17 mouse cellular contexts compared by ENCODE assay signal in genomic region chr10:75642436-75642835, GRCm38 (mm10). TPM values are rescaled to one million over a fixed set of nuclear protein-coding genes. Genes with fewer than 3 reads are reported as not detected.
A peak's percentile ranks its signal among the peaks of the same experiment; 100 is the strongest.
DNase-seq lines count a peak whose midpoint lies in the region; ATAC-seq and TF ChIP-seq lines count a peak whose summit lies in the region.
"Had no signal": no experiment of that assay in that cellular context is flagged by ENCODE, and none has a peak within 500 bp of the region (broad histone marks: within the 10 kb centered on the region; RNA-seq: fewer than 3 reads in every experiment).

No protein-coding gene starts in this region.

- peaks cover 7% of the 10 kb centered on the region; the same call in 1 of the 2 replicates for H3K4me1 ChIP-seq in kidney, adult 2 months (ENCODE audit: control insufficient read depth, insufficient read depth, low read length)
- H3K4me1 ChIP-seq in kidney, embryonic 14.5 days (ENCODE audit: control insufficient read depth, insufficient read depth, low read length), result peaks cover 9% of the 10 kb centered on the region

- H3K9ac ChIP-seq in kidney, embryonic 14.5 days (ENCODE audit: low read depth, low read length), result no peak overlapping the region
- H3K9ac ChIP-seq: lung, embryonic 14.5 days had no signal

- no peak overlapping the region for H3K27ac ChIP-seq in kidney, adult 2 months (ENCODE audit: insufficient read depth, low read depth, low read length)
- H3K27ac ChIP-seq in kidney, embryonic 14.5 days (ENCODE audit: low read depth, low read length), result no peak overlapping the region
- H3K27ac ChIP-seq: macrophage; midbrain, embryonic 12.5 days had no signal

- DNase-seq in kidney, adult 2 months, result peak; percentile 68
- peak; percentile 8 to 16 for DNase-seq in cerebellum, adult 18-20 months
- DNase-seq in cerebellum, adult 9-11 months, result peak; percentile 54
- peak; percentile 36 for DNase-seq in kidney, postnatal 10 days
- DNase-seq in MN1 (ENCODE audit: low spot score), result no peak
- DNase-seq: adrenal gland, postnatal 36 days; embryo, embryonic 11 days; heart, postnatal 4 days; left cerebral cortex, postnatal 4 days; lung, embryonic 14.5 days; thymus, adult 18-20 months had no signal

- 53% methylated on average over 9 of the region's 9 CpGs for WGBS in kidney, adult 2 months
- 83% methylated on average over 9 of the region's 9 CpGs for WGBS in kidney, embryonic 14.5 days

- H3K36me3 ChIP-seq in kidney, adult 2 months (ENCODE audit: control insufficient read depth, insufficient read depth, low read length), result no peaks in the 10 kb centered on the region
- H3K36me3 ChIP-seq in kidney, embryonic 14.5 days (ENCODE audit: control insufficient read depth, insufficient read depth, low read length), result peaks cover 2% of the 10 kb centered on the region; the same call in 1 of the 2 replicates

- no peaks in the 10 kb centered on the region for H3K27me3 ChIP-seq in kidney, adult 2 months (replicated peaks; ENCODE audit: control insufficient read depth, insufficient read depth, low read length)
- H3K27me3 ChIP-seq in kidney, embryonic 14.5 days (ENCODE audit: control insufficient read depth, insufficient read depth, low read length), result no peaks in the 10 kb centered on the region

- no peak overlapping the region for H3K4me2 ChIP-seq in kidney, embryonic 14.5 days (replicated peaks; ENCODE audit: low read depth, low read length)
- H3K4me2 ChIP-seq: liver, embryonic 11.5 days; lung, embryonic 14.5 days; midbrain, embryonic 12.5 days had no signal

- peak overlapping the region; percentile 34; the same call in 1 of the 2 replicates for H3K4me3 ChIP-seq in kidney, adult 2 months (ENCODE audit: insufficient read depth, low read depth, low read length)
- no peak overlapping the region for H3K4me3 ChIP-seq in kidney, embryonic 14.5 days (ENCODE audit: low read length)
- H3K4me3 ChIP-seq: midbrain, embryonic 12.5 days had no signal

- no peak for ATAC-seq in kidney, embryonic 14.5 days (ENCODE audit: low FRiP score, low TSS enrichment)
- no peak for ATAC-seq in granulocyte monocyte progenitor cell, adult 5-6 weeks (replicated peaks; ENCODE audit: poor library complexity, severe bottlenecking)
- ATAC-seq: forebrain, embryonic 14.5 days had no signal

- H3K9me3 ChIP-seq in kidney, embryonic 14.5 days (ENCODE audit: control insufficient read depth, low read length), result no peaks in the 10 kb centered on the region
- H3K9me3 ChIP-seq: midbrain, embryonic 12.5 days had no signal

- TF ChIP-seq POLR2A in kidney, adult 2 months (IDR thresholded peaks at IDR 0.05; ENCODE audit: low read depth, low read length), result no peak

- no peak for TF ChIP-seq CTCF in kidney, adult 2 months (conservative IDR thresholded peaks at IDR 0.05; ENCODE audit: insufficient read depth, insufficient read length, low read depth, low read length)

RNA-seq across cellular contexts. Expression of gene Susd2, which starts 1.4 kb away (rescaled TPM):
- polyA plus RNA-seq in kidney, adult 2 months (2012; rRNA removed), result 193 and 196 TPM in 2 replicates
- polyA plus RNA-seq in kidney, embryonic 14.5 days (2014; fragmentation: Nextera tagmentation; extraction: Ambion mirVana), result 4.2 and 9.2 TPM in 2 replicates
- 0.26 TPM in 1 of 2 replicates, not detected in the other for total RNA-seq in granulocyte monocyte progenitor cell, adult 5-6 weeks (2014; fragmentation: Nextera tagmentation)
- not detected in 2 replicates for total RNA-seq in granulocyte monocyte progenitor cell, adult 5-6 weeks (2017)

RNA-seq across cellular contexts. Expression of gene Ggt5, which starts 53.3 kb away (rescaled TPM):
- 34.5 and 48.3 TPM in 2 replicates for polyA plus RNA-seq in kidney, adult 2 months (2012; rRNA removed)
- 3.9 and 4.7 TPM in 2 replicates for polyA plus RNA-seq in kidney, embryonic 14.5 days (2014; fragmentation: Nextera tagmentation; extraction: Ambion mirVana)
- 2.3 and 6.4 TPM in 2 replicates for total RNA-seq in granulocyte monocyte progenitor cell, adult 5-6 weeks (2014; fragmentation: Nextera tagmentation)
- 2.4 and 3.6 TPM in 2 replicates for total RNA-seq in granulocyte monocyte progenitor cell, adult 5-6 weeks (2017)

Comparison
In these comparisons a context has a peak if more than half of its experiments do, and no peak if none do; other contexts are left out.
1. RNA of gene Susd2, which starts 1.4 kb away (polyA plus RNA-seq): 193 to 196 TPM in kidney, adult 2 months; 4.2 to 9.2 TPM in kidney, embryonic 14.5 days; every median in the first group is over 10 times any median in the second.